Mouse (Mus musculus): ENCODE measurements around the gene Sln. TPM values are rescaled to one million over a fixed set of nuclear protein-coding genes. Genes with fewer than 3 reads are reported as not detected.

Sln gene
- polyA plus RNA-seq (2015; fragmentation: Nextera tagmentation; extraction: Ambion mirVana) = 4.5 TPM in 2 replicates

DNA sequence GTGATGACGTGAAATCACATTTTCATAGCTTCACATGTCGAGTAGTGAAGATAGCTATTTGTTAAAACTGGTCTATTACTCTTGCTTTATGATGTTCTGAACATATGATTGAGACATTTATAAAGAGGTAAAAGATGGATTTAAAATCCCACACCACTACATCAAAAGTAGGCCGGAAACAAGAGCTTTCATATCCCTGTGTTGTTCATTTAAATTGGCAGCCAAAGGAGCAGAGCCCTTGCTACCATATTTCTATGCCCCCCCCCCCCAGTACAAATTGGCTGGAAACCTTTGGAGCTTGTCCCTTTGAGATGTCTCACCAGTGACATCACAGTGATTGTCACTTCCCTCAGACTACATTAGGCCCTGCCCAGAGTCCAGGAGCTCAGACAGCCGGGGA lies at the start of gene Sln:
Gene Sln (plus strand): TSS at position 301 of the 400 bp plus-strand sequence.
- Histone ChIP-seq H3K4me2 (replicated peaks; ENCODE audit: low read depth, low read length) (no peak within 1 kb of the TSS), H3K4me3 (ENCODE audit: low read length) (no peak within 1 kb of the TSS), H3K4me1 (ENCODE audit: insufficient read depth, low read length) (0 out of 2 replicates have a peak, but pooled peaks cover 3% of the 10 kb centered on the region), H3K27me3 (ENCODE audit: insufficient read depth, low read length) (no peaks in the 10 kb centered on the region), H3K9ac (replicated peaks; ENCODE audit: low read length) (no peak within 1 kb of the TSS), H3K36me3 (ENCODE audit: insufficient read depth, low read length) (no peaks in the 10 kb centered on the region), H3K9me3 (ENCODE audit: low read length) (no peaks in the 10 kb centered on the region), H3K27ac (ENCODE audit: low read length) (no peak within 1 kb of the TSS)
- 80% methylated on average over 4 of the region's 4 CpGs for WGBS
- ATAC-seq (ENCODE audit: low FRiP score, low TSS enrichment) = no peak

DNA sequence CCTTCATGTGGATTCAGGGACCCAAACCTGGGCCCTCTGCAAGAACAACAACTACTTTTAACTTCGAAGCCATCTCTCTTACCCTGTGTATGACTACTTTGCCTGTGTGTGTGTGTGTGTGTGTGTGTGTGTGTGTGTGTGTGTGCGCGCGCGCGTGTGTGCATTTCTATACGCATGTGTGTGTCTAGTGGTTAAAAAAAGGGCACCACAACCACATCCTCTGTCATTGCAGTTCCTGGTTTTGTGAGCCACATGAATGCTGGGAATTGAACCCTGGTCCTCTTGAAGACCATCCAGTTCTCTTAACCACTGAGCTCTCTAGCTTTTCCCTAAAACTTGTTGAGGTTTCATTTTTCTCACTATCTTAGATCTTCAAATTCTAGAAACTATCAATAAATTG lies 47.0 kb upstream of the Sln start:
- H3K27ac ChIP-seq (ENCODE audit: low read length) = no peak overlapping the region
- H3K36me3 ChIP-seq (ENCODE audit: insufficient read depth, low read length) = no peaks in the 10 kb centered on the region
- no peaks in the 10 kb centered on the region for H3K9me3 ChIP-seq (ENCODE audit: low read length)
- H3K4me1 ChIP-seq (ENCODE audit: insufficient read depth, low read length) = peaks cover 3% of the 10 kb centered on the region; the same call in 1 of the 2 replicates
- no peak for ATAC-seq (ENCODE audit: low FRiP score, low TSS enrichment)
- no peak overlapping the region for H3K9ac ChIP-seq (replicated peaks; ENCODE audit: low read length)
- 96% methylated on average over 7 of the region's 7 CpGs for WGBS
- no peaks in the 10 kb centered on the region for H3K27me3 ChIP-seq (ENCODE audit: insufficient read depth, low read length)
- H3K4me3 ChIP-seq (ENCODE audit: low read length) = no peak overlapping the region
- no peak overlapping the region for H3K4me2 ChIP-seq (replicated peaks; ENCODE audit: low read depth, low read length)

DNA sequence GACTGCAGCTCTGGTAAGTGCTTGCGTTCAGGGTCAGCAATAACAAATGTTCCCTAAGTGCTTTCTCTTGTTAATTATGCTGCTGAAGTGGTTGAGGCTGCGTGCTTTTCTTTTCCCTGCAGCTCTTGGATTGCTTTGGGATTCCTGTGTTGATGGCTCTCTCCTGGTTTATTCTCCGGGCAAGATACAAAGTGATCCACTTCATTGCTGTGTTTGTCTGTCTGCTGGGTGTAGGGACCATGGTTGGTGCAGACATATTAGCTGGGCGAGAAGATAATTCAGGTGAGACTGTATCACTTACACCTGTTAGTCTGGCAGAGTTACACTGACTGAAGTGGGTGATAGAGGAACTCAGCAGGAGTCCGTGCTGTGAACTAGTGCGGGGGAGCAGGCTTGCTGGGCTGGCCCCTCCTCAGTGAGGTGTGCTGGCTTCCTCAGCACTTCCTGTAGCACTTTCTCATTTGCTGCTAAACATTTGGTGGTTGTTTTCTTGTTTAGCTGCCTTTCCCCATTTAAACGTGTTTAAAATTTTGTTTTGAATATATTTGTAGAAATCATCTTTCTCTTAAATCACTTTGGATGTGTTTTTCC lies 43.4 kb upstream of the Sln start:
- Histone ChIP-seq H3K4me3 (ENCODE audit: low read length) (no peak overlapping the region), H3K27ac (ENCODE audit: low read length) (no peak overlapping the region), H3K9me3 (ENCODE audit: low read length) (no peaks in the 10 kb centered on the region), H3K9ac (replicated peaks; ENCODE audit: low read length) (no peak overlapping the region), H3K27me3 (ENCODE audit: insufficient read depth, low read length) (no peaks in the 10 kb centered on the region), H3K4me2 (replicated peaks; ENCODE audit: low read depth, low read length) (no peak overlapping the region), H3K36me3 (ENCODE audit: insufficient read depth, low read length) (no peaks in the 10 kb centered on the region), H3K4me1 (ENCODE audit: insufficient read depth, low read length) (peaks cover 3% of the 10 kb centered on the region; the same call in 1 of the 2 replicates)
- ATAC-seq (ENCODE audit: low FRiP score, low TSS enrichment) = no peak
- WGBS = 12% methylated on average over 7 of the region's 7 CpGs

DNA sequence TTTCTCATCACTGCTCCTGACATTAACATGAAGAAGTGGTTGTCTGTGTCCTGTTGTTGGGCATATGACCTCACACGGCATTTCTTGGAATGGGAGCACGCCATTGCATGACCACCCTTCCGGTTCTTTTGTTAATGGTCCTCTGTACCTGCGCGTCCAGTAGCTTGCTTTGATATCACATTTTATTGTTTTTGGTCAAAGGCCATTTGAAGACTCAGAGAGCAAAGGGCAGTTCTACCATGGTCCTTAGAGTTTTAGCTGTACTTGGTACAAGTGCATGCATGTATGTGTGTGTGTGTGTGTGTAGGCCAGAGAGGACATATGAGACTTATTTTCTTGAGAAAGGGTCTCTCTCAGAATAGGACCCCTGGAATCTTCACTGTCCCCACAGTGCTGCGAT lies 36.5 kb upstream of the Sln start:
- Histone ChIP-seq H3K27me3 (ENCODE audit: insufficient read depth, low read length) (no peaks in the 10 kb centered on the region), H3K4me2 (replicated peaks; ENCODE audit: low read depth, low read length) (no peak overlapping the region), H3K9ac (replicated peaks; ENCODE audit: low read length) (no peak overlapping the region), H3K4me3 (ENCODE audit: low read length) (no peak overlapping the region), H3K9me3 (ENCODE audit: low read length) (no peaks in the 10 kb centered on the region), H3K36me3 (ENCODE audit: insufficient read depth, low read length) (no peaks in the 10 kb centered on the region), H3K4me1 (ENCODE audit: insufficient read depth, low read length) (no peaks in the 10 kb centered on the region), H3K27ac (ENCODE audit: low read length) (no peak overlapping the region)
- WGBS = 91% methylated on average over 6 of the region's 6 CpGs
- no peak for ATAC-seq (ENCODE audit: low FRiP score, low TSS enrichment)

DNA sequence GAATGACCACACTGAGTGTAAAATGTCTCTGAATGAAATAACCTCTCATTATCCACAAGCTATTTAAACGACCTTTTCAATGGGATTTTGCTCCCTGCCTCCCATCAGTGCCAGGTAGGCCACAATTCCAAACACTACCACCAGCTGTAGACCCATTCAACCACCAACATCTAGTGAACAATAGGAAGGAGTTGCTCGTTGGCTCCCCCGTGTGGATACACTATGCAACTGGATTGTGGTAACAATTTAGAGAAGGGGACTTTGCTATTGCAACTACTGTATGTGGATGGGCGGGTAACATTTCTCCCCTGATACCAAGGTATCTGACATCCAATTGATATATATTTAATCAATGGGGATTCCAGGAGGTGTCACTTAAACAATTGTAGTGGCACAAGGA lies 31.2 kb upstream of the Sln start:
- Histone ChIP-seq H3K27me3 (ENCODE audit: insufficient read depth, low read length) (no peaks in the 10 kb centered on the region), H3K9me3 (ENCODE audit: low read length) (no peaks in the 10 kb centered on the region), H3K4me3 (ENCODE audit: low read length) (no peak overlapping the region), H3K4me2 (replicated peaks; ENCODE audit: low read depth, low read length) (no peak overlapping the region), H3K27ac (ENCODE audit: low read length) (no peak overlapping the region), H3K36me3 (ENCODE audit: insufficient read depth, low read length) (no peaks in the 10 kb centered on the region), H3K4me1 (ENCODE audit: insufficient read depth, low read length) (no peaks in the 10 kb centered on the region), H3K9ac (replicated peaks; ENCODE audit: low read length) (no peak overlapping the region)
- ATAC-seq (ENCODE audit: low FRiP score, low TSS enrichment) = no peak
- 28% methylated on average over 4 of the region's 4 CpGs for WGBS

DNA sequence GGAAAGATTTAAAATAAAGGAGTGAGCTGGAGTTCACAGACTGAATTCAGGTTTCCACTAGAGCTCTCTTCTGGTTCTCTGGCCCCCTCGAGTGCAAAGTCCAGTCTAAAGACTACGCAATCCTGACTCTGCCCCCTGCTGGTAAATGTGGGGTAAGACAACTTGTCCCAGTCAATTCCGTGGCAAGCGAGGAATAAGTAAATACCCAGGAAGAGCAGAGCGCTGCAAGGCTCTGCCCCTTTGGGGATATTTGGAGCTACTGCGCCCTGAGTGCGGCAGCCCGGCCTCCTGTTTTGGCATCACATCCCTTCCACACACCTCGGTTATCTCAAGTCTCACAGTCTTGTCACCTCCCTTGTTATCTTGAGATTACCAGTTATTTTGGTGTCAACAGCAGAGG lies 24.6 kb upstream of the Sln start:
- H3K9ac ChIP-seq (replicated peaks; ENCODE audit: low read length) = no peak overlapping the region
- WGBS = 11% methylated on average over 9 of the region's 9 CpGs
- no peak overlapping the region for H3K4me3 ChIP-seq (ENCODE audit: low read length)
- no peaks in the 10 kb centered on the region for H3K4me1 ChIP-seq (ENCODE audit: insufficient read depth, low read length)
- no peak overlapping the region for H3K27ac ChIP-seq (ENCODE audit: low read length)
- H3K36me3 ChIP-seq (ENCODE audit: insufficient read depth, low read length) = no peaks in the 10 kb centered on the region
- H3K9me3 ChIP-seq (ENCODE audit: low read length) = no peaks in the 10 kb centered on the region
- no peaks in the 10 kb centered on the region; the same call in 1 of the 2 replicates for H3K27me3 ChIP-seq (ENCODE audit: insufficient read depth, low read length)
- no peak overlapping the region for H3K4me2 ChIP-seq (replicated peaks; ENCODE audit: low read depth, low read length)
- no peak; the same call in 1 of the 2 replicates for ATAC-seq (ENCODE audit: low FRiP score, low TSS enrichment)

DNA sequence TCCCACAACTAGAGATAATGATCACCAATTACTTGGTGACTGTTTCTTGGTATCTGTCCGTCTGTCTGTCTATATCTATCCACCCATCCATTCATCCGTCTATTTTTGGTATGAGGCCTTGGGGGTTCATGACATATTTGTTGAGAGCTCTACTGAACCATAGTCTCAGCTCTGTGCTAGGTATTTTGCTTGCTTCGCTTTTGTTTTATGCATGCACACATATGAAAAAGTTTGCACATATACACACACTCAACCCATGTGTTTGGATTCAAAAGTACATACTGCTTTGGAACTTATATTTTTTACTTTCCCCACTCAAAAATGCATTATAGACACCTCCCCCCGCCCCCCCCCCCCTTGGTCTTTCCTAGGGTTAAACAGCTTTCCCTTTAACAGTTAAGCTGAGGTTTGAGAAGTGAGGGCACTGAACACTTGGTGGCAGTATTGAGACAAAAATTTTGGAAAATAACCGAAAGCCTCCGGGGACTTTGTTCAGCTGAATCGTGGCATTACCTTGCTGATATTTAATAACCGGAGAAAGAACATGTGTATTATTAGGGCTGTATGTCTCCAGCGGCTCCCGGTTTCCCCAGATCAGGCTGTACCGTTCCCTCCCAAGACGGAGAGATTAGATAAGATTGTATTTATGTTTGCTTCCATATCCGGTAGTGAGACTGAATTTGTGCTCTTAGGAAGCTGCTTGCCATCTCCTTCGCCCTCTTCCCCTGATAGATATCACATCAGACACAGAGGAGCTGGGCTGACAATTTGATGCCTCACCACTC lies 20.7 kb upstream of the Sln start:
- peak; percentile 57; the same call in 1 of the 2 replicates for ATAC-seq (ENCODE audit: low FRiP score, low TSS enrichment)
- 16% methylated on average over 14 of the region's 14 CpGs for WGBS
- no peaks in the 10 kb centered on the region for H3K9me3 ChIP-seq (ENCODE audit: low read length)

DNA sequence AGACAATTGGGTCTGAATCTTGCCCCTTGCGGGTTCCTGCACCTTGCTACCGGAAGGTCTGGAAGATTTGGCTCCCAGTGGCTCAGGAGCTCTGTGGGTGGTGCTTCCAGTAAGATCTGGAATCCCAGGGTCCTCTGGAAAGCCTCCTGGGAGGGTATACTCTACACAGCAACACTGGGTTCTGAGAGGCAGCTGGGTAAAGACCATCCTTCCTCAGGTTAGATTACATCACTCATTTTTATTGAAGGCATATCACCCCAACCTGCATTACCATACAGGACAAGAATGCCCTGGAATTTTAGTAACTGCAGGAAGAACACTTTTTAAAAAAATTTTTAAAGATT lies 20.1 kb upstream of the Sln start:
- Histone ChIP-seq H3K9me3 (ENCODE audit: low read length) (no peaks in the 10 kb centered on the region), H3K9ac (replicated peaks; ENCODE audit: low read length) (peak overlapping the region; percentile 67), H3K4me2 (replicated peaks; ENCODE audit: low read depth, low read length) (peak overlapping the region; percentile 71), H3K4me1 (ENCODE audit: insufficient read depth, low read length) (no peaks in the 10 kb centered on the region), H3K4me3 (ENCODE audit: low read length) (peak overlapping the region; percentile 55), H3K36me3 (ENCODE audit: insufficient read depth, low read length) (no peaks in the 10 kb centered on the region), H3K27me3 (ENCODE audit: insufficient read depth, low read length) (no peaks in the 10 kb centered on the region; the same call in 1 of the 2 replicates), H3K27ac (ENCODE audit: low read length) (no peak overlapping the region)
- ATAC-seq (ENCODE audit: low FRiP score, low TSS enrichment) = no peak
- WGBS = 55% methylated on average over 2 of the region's 2 CpGs

More for the DNA sequence above, 20.7 kb upstream of the Sln start:
- Histone ChIP-seq H3K9ac (replicated peaks; ENCODE audit: low read length) (peak overlapping the region; percentile 67), H3K27me3 (ENCODE audit: insufficient read depth, low read length) (no peaks in the 10 kb centered on the region; the same call in 1 of the 2 replicates), H3K4me1 (ENCODE audit: insufficient read depth, low read length) (no peaks in the 10 kb centered on the region), H3K27ac (ENCODE audit: low read length) (no peak overlapping the region), H3K4me2 (replicated peaks; ENCODE audit: low read depth, low read length) (peak overlapping the region; percentile 71), H3K4me3 (ENCODE audit: low read length) (peak overlapping the region; percentile 55), H3K36me3 (ENCODE audit: insufficient read depth, low read length) (no peaks in the 10 kb centered on the region)

DNA sequence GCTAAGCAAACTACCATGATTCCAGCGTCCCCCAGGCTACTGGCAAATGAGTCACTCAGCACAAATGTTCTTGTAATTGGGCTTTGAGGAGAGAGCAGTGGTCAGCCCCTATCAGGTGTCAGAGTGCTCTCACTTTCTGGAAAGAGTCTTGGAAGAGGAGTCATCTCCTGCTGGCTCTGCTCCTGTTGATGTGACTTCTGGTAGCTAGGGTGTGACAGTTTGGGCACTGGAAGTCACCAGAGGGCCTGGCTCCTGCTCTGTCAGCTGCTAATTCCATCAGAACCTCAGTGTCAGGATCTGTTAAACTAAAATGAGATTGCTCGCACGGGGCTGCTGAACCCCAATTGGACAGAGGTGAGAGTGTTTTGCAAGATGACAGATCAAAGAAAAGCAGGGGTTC lies 14.9 kb upstream of the Sln start:
- H3K9me3 ChIP-seq (ENCODE audit: low read length) = no peaks in the 10 kb centered on the region
- no peak overlapping the region for H3K4me2 ChIP-seq (replicated peaks; ENCODE audit: low read depth, low read length)
- 33% methylated on average over 3 of the region's 3 CpGs for WGBS
- H3K9ac ChIP-seq (replicated peaks; ENCODE audit: low read length) = no peak overlapping the region
- no peaks in the 10 kb centered on the region for H3K4me1 ChIP-seq (ENCODE audit: insufficient read depth, low read length)
- H3K36me3 ChIP-seq (ENCODE audit: insufficient read depth, low read length) = no peaks in the 10 kb centered on the region
- H3K27ac ChIP-seq (ENCODE audit: low read length) = no peak overlapping the region
- no peak for ATAC-seq (ENCODE audit: low FRiP score, low TSS enrichment)
- H3K27me3 ChIP-seq (ENCODE audit: insufficient read depth, low read length) = no peaks in the 10 kb centered on the region
- H3K4me3 ChIP-seq (ENCODE audit: low read length) = no peak overlapping the region

DNA sequence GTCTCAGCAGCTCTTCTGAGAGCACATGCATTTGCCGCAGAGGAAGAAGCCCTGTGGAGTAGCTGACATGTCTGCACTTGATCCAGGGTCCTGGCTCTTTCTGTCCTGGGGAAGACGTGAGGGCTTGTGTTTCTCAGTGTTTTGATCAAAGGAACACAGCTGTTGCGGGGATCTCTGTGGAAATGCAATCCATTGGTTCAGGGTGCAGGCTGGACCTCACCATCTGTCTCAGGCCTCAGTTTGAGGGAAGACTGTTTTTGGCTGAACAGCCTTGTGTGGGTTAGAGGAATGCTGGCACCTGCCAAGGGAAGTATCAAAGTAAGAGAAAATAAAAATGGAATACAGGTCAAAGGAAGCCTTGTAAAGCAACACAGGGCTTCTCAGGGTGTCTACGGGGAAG lies 14.0 kb upstream of the Sln start:
- Histone ChIP-seq H3K36me3 (ENCODE audit: insufficient read depth, low read length) (no peaks in the 10 kb centered on the region), H3K27ac (ENCODE audit: low read length) (no peak overlapping the region), H3K4me2 (replicated peaks; ENCODE audit: low read depth, low read length) (no peak overlapping the region), H3K9me3 (ENCODE audit: low read length) (no peaks in the 10 kb centered on the region), H3K4me3 (ENCODE audit: low read length) (no peak overlapping the region), H3K9ac (replicated peaks; ENCODE audit: low read length) (no peak overlapping the region), H3K27me3 (ENCODE audit: insufficient read depth, low read length) (no peaks in the 10 kb centered on the region), H3K4me1 (ENCODE audit: insufficient read depth, low read length) (no peaks in the 10 kb centered on the region)
- WGBS = 46% methylated on average over 4 of the region's 4 CpGs
- no peak for ATAC-seq (ENCODE audit: low FRiP score, low TSS enrichment)
